In the genomic region with DNA sequence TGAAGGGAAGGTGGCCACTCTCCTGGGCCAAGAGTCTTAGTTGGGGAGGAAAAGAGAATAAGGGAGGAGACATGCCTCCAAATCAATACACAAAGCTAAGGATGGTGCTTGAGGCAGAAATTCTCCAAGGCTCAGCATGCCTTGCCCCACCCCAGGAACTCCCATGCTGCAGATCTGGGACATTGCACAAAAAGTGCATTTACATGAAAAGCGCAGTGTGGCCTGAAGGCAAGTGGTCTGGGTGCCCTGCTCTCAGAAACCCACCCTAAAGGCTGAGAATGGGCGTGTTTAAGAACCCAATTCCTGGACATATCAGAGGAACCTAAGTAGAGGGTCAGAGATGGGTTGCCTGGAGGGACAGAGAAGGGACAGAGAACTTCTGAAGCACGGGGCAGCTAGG, we compare ENCODE assay signal across 17 mouse cellular contexts. TPM values are rescaled to one million over a fixed set of nuclear protein-coding genes. Genes with fewer than 3 reads are reported as not detected.
A peak's percentile ranks its signal among the peaks of the same experiment; 100 is the strongest.
DNase-seq lines count a peak whose midpoint lies in the region; ATAC-seq and TF ChIP-seq lines count a peak whose summit lies in the region.
"Had no signal": no experiment of that assay in that cellular context is flagged by ENCODE, and none has a peak within 500 bp of the region (broad histone marks: within the 10 kb centered on the region; RNA-seq: fewer than 3 reads in every experiment).

No protein-coding gene starts in this region.

- peaks cover 9% of the 10 kb centered on the region for H3K4me1 ChIP-seq in hindbrain, embryonic 10.5 days (replicated peaks)
- H3K4me1 ChIP-seq in hindbrain, embryonic 13.5 days (replicated peaks), result peaks cover 12% of the 10 kb centered on the region
- H3K4me1 ChIP-seq in E14TG2a.4 (replicated peaks; ENCODE audit: low read depth, low read length) (peaks cover 48% of the 10 kb centered on the region), ES-Bruce4 (ENCODE audit: control insufficient read depth, insufficient read depth, low read length) (peaks cover 5% of the 10 kb centered on the region)

- H3K4me3 ChIP-seq in hindbrain, embryonic 10.5 days, result no peak overlapping the region
- H3K4me3 ChIP-seq in hindbrain, embryonic 13.5 days, result no peak overlapping the region
- H3K4me3 ChIP-seq in E14TG2a.4 (replicated peaks; ENCODE audit: low read length) (peak overlapping the region; percentile 52), ES-Bruce4 (ENCODE audit: low read depth, low read length) (no peak overlapping the region)
- H3K4me3 ChIP-seq: heart, embryonic 10.5 days; hindbrain, embryonic 15.5 days had no signal

- TF ChIP-seq EP300 in ES-Bruce4 (IDR thresholded peaks at IDR 0.05; ENCODE audit: insufficient read depth, low read depth, low read length), result peak; percentile 90

- TF ChIP-seq CTCF in E14TG2a.4 (conservative IDR thresholded peaks at IDR 0.05; ENCODE audit: low read length) (no peak), ES-Bruce4 (IDR thresholded peaks at IDR 0.05; ENCODE audit: low read depth, low read length) (no peak)

- H3K27me3 ChIP-seq in hindbrain, embryonic 10.5 days (ENCODE audit: insufficient read depth, poor library complexity, severe bottlenecking), result no peaks in the 10 kb centered on the region
- no peaks in the 10 kb centered on the region for H3K27me3 ChIP-seq in hindbrain, embryonic 13.5 days
- H3K27me3 ChIP-seq in E14TG2a.4 (ENCODE audit: insufficient read depth, low read length) (no peaks in the 10 kb centered on the region), ES-Bruce4 (ENCODE audit: control insufficient read depth, insufficient read depth, low read length, poor library complexity, severe bottlenecking) (no peaks in the 10 kb centered on the region)
- H3K27me3 ChIP-seq: hindbrain, embryonic 15.5 days had no signal

- no peaks in the 10 kb centered on the region for H3K9me3 ChIP-seq in hindbrain, embryonic 10.5 days
- no peaks in the 10 kb centered on the region for H3K9me3 ChIP-seq in hindbrain, embryonic 13.5 days
- H3K9me3 ChIP-seq in E14TG2a.4 (ENCODE audit: low read length) (no peaks in the 10 kb centered on the region), ES-Bruce4 (replicated peaks; ENCODE audit: control insufficient read depth, insufficient read depth, low read length, poor library complexity, severe bottlenecking) (no peaks in the 10 kb centered on the region)
- H3K9me3 ChIP-seq: heart, embryonic 10.5 days; hindbrain, embryonic 15.5 days had no signal

- no peak overlapping the region for H3K4me2 ChIP-seq in hindbrain, embryonic 13.5 days
- H3K4me2 ChIP-seq: hindbrain, embryonic 15.5 days had no signal

- H3K36me3 ChIP-seq in hindbrain, embryonic 10.5 days, result no peaks in the 10 kb centered on the region
- no peaks in the 10 kb centered on the region for H3K36me3 ChIP-seq in hindbrain, embryonic 13.5 days
- H3K36me3 ChIP-seq in E14TG2a.4 (ENCODE audit: insufficient read depth, low read length) (no peaks in the 10 kb centered on the region), ES-Bruce4 (ENCODE audit: control insufficient read depth, insufficient read depth, low read length, poor library complexity, severe bottlenecking) (no peaks in the 10 kb centered on the region)
- H3K36me3 ChIP-seq: heart, embryonic 10.5 days; hindbrain, embryonic 15.5 days had no signal

- DNase-seq in hindbrain, embryonic 10.5 days (ENCODE audit: low spot score), result no peak
- peak; percentile 75 for DNase-seq in ZHBTc4 (ENCODE audit: low read depth, low spot score)
- no peak for DNase-seq in embryo, embryonic 10.5 days (ENCODE audit: low spot score)
- no peak for DNase-seq in frontal cortex, postnatal 14 days (ENCODE audit: low spot score in 2 of 2)
- DNase-seq: adrenal gland, postnatal 10 days; cerebellum, adult 11-12 months; cerebellum, adult 9-10 months; gastrocnemius, postnatal 36 days; heart, adult 18-20 months; heart, postnatal 14 days; kidney, adult 2 months had no signal

- H3K27ac ChIP-seq in hindbrain, embryonic 10.5 days, result 0 out of 2 replicates have a peak overlapping the region, but pooled peaks have one; percentile 53
- H3K27ac ChIP-seq in hindbrain, embryonic 13.5 days, result no peak overlapping the region
- H3K27ac ChIP-seq in ES-Bruce4 (ENCODE audit: insufficient read depth, low read length), result peak overlapping the region; percentile 24; the same call in 1 of the 2 replicates
- H3K27ac ChIP-seq: heart, embryonic 10.5 days had no signal

- TF ChIP-seq POLR2A in ES-Bruce4 (IDR thresholded peaks at IDR 0.05; ENCODE audit: insufficient read depth, low read length), result no peak

- H3K9ac ChIP-seq in hindbrain, embryonic 13.5 days, result no peak overlapping the region
- H3K9ac ChIP-seq in ES-Bruce4 (ENCODE audit: low read depth, poor library complexity, severe bottlenecking), result no peak overlapping the region
- H3K9ac ChIP-seq: hindbrain, embryonic 15.5 days had no signal

- no peak for ATAC-seq in hindbrain, embryonic 13.5 days (ENCODE audit: low FRiP score)
- ATAC-seq: intestine, embryonic 16.5 days had no signal

- 68% methylated on average over 3 of the region's 3 CpGs for WGBS in hindbrain, embryonic 10.5 days
- 74% methylated on average over 3 of the region's 3 CpGs for WGBS in hindbrain, embryonic 13.5 days

RNA-seq across cellular contexts. Expression of a gene that starts 45.9 kb away (rescaled TPM):
- polyA plus RNA-seq in hindbrain, embryonic 10.5 days (2016; fragmentation: Nextera tagmentation; extraction: Ambion mirVana), result 0.24 and 0.92 TPM in 2 replicates
- 5.6 and 6.5 TPM in 2 replicates for polyA plus RNA-seq in hindbrain, embryonic 13.5 days (2015; fragmentation: Nextera tagmentation; extraction: Ambion mirVana)
- not detected in 2 replicates for polyA plus RNA-seq in ES-Bruce4 (2011; ENCODE audit: insufficient read depth, insufficient read length, low read depth, missing spikeins)
- polyA plus RNA-seq: heart, embryonic 10.5 days had no signal
